Mouse (Mus musculus): ENCODE measurements around the gene Naa15. TPM values are rescaled to one million over a fixed set of nuclear protein-coding genes. Genes with fewer than 3 reads are reported as not detected.

Gene Naa15
- total and polyA plus RNA-seq, 3 experiments = 27.6 to 95.3 (median 59.0) TPM

- Histone ChIP-seq H3K9ac (ENCODE audit: insufficient read depth, low read depth) (no peak overlapping the region), H3K4me2 (ENCODE audit: insufficient read depth, low read depth, poor library complexity, severe bottlenecking) (no peak overlapping the region), H3K27ac (ENCODE audit: insufficient read depth, low read depth) (no peak overlapping the region), H3K27me3 (replicated peaks) (no peaks in the 10 kb centered on the region), H3K4me1 (ENCODE audit: control insufficient read depth in 1 of 2, insufficient read depth in 2 of 2) (peaks cover 8 to 23% of the 10 kb centered on the region in 2 experiments), H3K4me3 (replicated peaks in 1 of 3; ENCODE audit: low read depth in 2 of 3, low read length in 2 of 3, poor library complexity in 1 of 3) (no peak overlapping the region), H3K36me3 (replicated peaks in 1 of 2; ENCODE audit: control insufficient read depth in 1 of 2, insufficient read depth in 1 of 2, low read length in 1 of 2) (no peaks in the 10 kb centered on the region), H3K9me3 (replicated peaks; ENCODE audit: low read length) (peaks cover 4% of the 10 kb centered on the region), H3K79me2 (replicated peaks; ENCODE audit: control insufficient read depth, extremely low read depth, insufficient read depth, poor library complexity, severe bottlenecking) (no peaks in the 10 kb centered on the region)
- no peak for DNase-seq (ENCODE audit: extremely low read depth)
- dilution Hi-C loops (cut with MboI; ENCODE audit: extremely low pct_ligation_motif_present, extremely low pct_unique_long_range_greater_than_20kb, low sequenced_read_pairs) (no loop called here), in situ Hi-C loops (cut with MboI; ENCODE audit: low pct_ligation_motif_present, low pct_unique_long_range_greater_than_20kb, low sequenced_read_pairs) (loop anchor here (10.0 kb wide), 1 partner anchor 132 kb away; no protein-coding TSS in a partner anchor)
- TF ChIP-seq MAFK (IDR thresholded peaks at IDR 0.05; ENCODE audit: insufficient replicate concordance, low read length) (no peak), JUN (IDR thresholded peaks at IDR 0.05; ENCODE audit: insufficient read depth, low read depth, low read length) (no peak), EP300 (IDR thresholded peaks at IDR 0.05; ENCODE audit: low read length) (no peak), ELF1 (IDR thresholded peaks at IDR 0.05; ENCODE audit: low read depth, low read length) (no peak), JUND (conservative IDR thresholded peaks at IDR 0.05; ENCODE audit: low read depth, low read length) (no peak), CHD2 (IDR thresholded peaks at IDR 0.05; ENCODE audit: low read length) (no peak), USF2 (conservative IDR thresholded peaks at IDR 0.05; ENCODE audit: low read depth, low read length) (no peak), ZMIZ1 (IDR thresholded peaks at IDR 0.05; ENCODE audit: low read depth, low read length) (no peak), RCOR1 (conservative IDR thresholded peaks at IDR 0.05; ENCODE audit: low read depth, low read length) (no peak), RAD21 (IDR thresholded peaks at IDR 0.05; ENCODE audit: low read depth, low read length) (no peak), SMC3 (IDR thresholded peaks at IDR 0.05; ENCODE audit: low read depth, low read length) (no peak), POLR2A (IDR thresholded peaks at IDR 0.05; ENCODE audit: low read depth, low read length) (no peak), KAT2A (IDR thresholded peaks at IDR 0.05; ENCODE audit: insufficient replicate concordance, low read length) (no peak), NRF1 (IDR thresholded peaks at IDR 0.05; ENCODE audit: low read depth, low read length) (no peak)
These were observed 48.0 kb upstream of the Naa15 start for GRCm38 (mm10) chr3:51366926-51367325.

- Histone ChIP-seq H3K9ac (ENCODE audit: insufficient read depth, low read depth) (no peak overlapping the region), H3K4me2 (ENCODE audit: insufficient read depth, low read depth, poor library complexity, severe bottlenecking) (no peak overlapping the region), H3K36me3 (replicated peaks in 1 of 2; ENCODE audit: control insufficient read depth in 1 of 2, insufficient read depth in 1 of 2, low read length in 1 of 2) (no peaks in the 10 kb centered on the region), H3K4me3 (replicated peaks in 1 of 3; ENCODE audit: low read depth in 2 of 3, low read length in 2 of 3, poor library complexity in 1 of 3) (no peak overlapping the region), H3K4me1 (ENCODE audit: control insufficient read depth in 1 of 2, insufficient read depth in 2 of 2) (peaks cover 8 to 30% of the 10 kb centered on the region in 2 experiments), H3K79me2 (replicated peaks; ENCODE audit: control insufficient read depth, extremely low read depth, insufficient read depth, poor library complexity, severe bottlenecking) (no peaks in the 10 kb centered on the region), H3K27ac (ENCODE audit: insufficient read depth, low read depth) (no peak overlapping the region), H3K9me3 (replicated peaks; ENCODE audit: low read length) (peaks cover 4% of the 10 kb centered on the region), H3K27me3 (replicated peaks) (no peaks in the 10 kb centered on the region)
- TF ChIP-seq MAFK (IDR thresholded peaks at IDR 0.05; ENCODE audit: insufficient replicate concordance, low read length) (no peak), MAZ (IDR thresholded peaks at IDR 0.05; ENCODE audit: low read depth, low read length) (no peak), UBTF (IDR thresholded peaks at IDR 0.05; ENCODE audit: low read depth, low read length) (no peak), USF1 (IDR thresholded peaks at IDR 0.05; ENCODE audit: low read depth, low read length) (no peak), RCOR1 (conservative IDR thresholded peaks at IDR 0.05; ENCODE audit: low read depth, low read length) (no peak)
- DNase-seq (ENCODE audit: extremely low read depth) = no peak
- dilution Hi-C loops (cut with MboI; ENCODE audit: extremely low pct_ligation_motif_present, extremely low pct_unique_long_range_greater_than_20kb, low sequenced_read_pairs) (no loop called here), in situ Hi-C loops (cut with MboI; ENCODE audit: low pct_ligation_motif_present, low pct_unique_long_range_greater_than_20kb, low sequenced_read_pairs) (loop anchor here (10.0 kb wide), 1 partner anchor 133 kb away; no protein-coding TSS in a partner anchor)
These were observed 46.9 kb upstream of the Naa15 start for GRCm38 (mm10) chr3:51368011-51368410.

Measured in CH12.LX (cell line).